Mouse (Mus musculus) kidney, postnatal 0 days (tissue): Measurements from ENCODE around the gene Hist2h3c1. TPM values are rescaled to one million over a fixed set of nuclear protein-coding genes. Genes with fewer than 3 reads are reported as not detected.
"Not testable (repeated sequence)": the region's sequence is repeated elsewhere in the genome, so short reads cannot be mapped to it uniquely, and the experiment has no call there.

Experiments used
- ATAC-seq: fragments of 200-750 bp; cut with Nextera tagmentation; replicated peaks from 2 replicates; pipeline ENCODE4 v1.8.0; 2017; ENCODE audit warnings: low read depth, moderate number of reproducible peaks, moderate TSS enrichment, moderate library complexity; ENCODE audit not compliant: low FRiP score
- DNase-seq: peaks from one replicate; pipeline ENCODE4 v3.0.0-alpha.2; 2016; ENCODE audit warnings: low spot score
- H3K27ac ChIP-seq: fragments of 300-500 bp; sonication (generic); 2 replicates; pipeline ENCODE4 v1.5.1; 2014; ENCODE audit warnings: mild to moderate bottlenecking
- H3K27me3 ChIP-seq: fragments of 300-500 bp; sonication (generic); 2 replicates; pipeline ENCODE4 v1.6.1; 2014; ENCODE audit warnings: low read length, mixed read lengths; ENCODE audit not compliant: insufficient read depth
- H3K36me3 ChIP-seq: fragments of 300-500 bp; sonication (generic); 2 replicates; pipeline ENCODE4 v1.6.1; 2014; ENCODE audit warnings: low read length, mixed read lengths; ENCODE audit not compliant: insufficient read depth
- H3K4me1 ChIP-seq: fragments of 300-500 bp; sonication (generic); replicated peaks from 2 replicates; pipeline ENCODE4 v1.6.1; 2014; ENCODE audit warnings: antibody characterized with exemption, low read length, mixed read lengths; ENCODE audit not compliant: insufficient read depth
- H3K4me2 ChIP-seq: fragments of 300-500 bp; sonication (generic); 2 replicates; pipeline ENCODE4 v1.6.1; 2014; ENCODE audit warnings: mild to moderate bottlenecking, low read length, moderate library complexity, mixed read lengths
- H3K4me3 ChIP-seq: fragments of 300-500 bp; sonication (generic); replicated peaks from 2 replicates; pipeline ENCODE4 v1.5.1; 2014; ENCODE audit warnings: low read depth, low read length
- H3K9ac ChIP-seq: fragments of 300-500 bp; sonication (generic); 2 replicates; pipeline ENCODE4 v1.6.1; 2014; ENCODE audit warnings: low read depth, low read length
- H3K9me3 ChIP-seq: fragments of 300-500 bp; sonication (generic); replicated peaks from 2 replicates; pipeline ENCODE4 v1.6.1; 2016; ENCODE audit warnings: low read length, inconsistent platforms, mixed read lengths
- CTCF ChIP-seq: IDR thresholded peaks from 2 replicates; pipeline ENCODE4 v1.5.1; 2016; ENCODE audit warnings: antibody characterized with exemption, low read depth, mild to moderate bottlenecking, moderate library complexity
- WGBS: fragments of 180-500 bp; shearing (Covaris S2); extraction: QIAGEN DNeasy Blood & Tissue Kit; methylation state at CpG from one replicate; pipeline ENCODE4 v1.1.7; 2014; 5-methylcytosine and 5-hydroxymethylcytosine counted together
- polyA plus RNA-seq: library from polyadenylated mRNA; unstranded; fragments of >200 nt; fragmentation: Nextera tagmentation; extraction: Ambion mirVana; gene quantifications from 2 replicates; pipeline ENCODE4 v1.2.1, GENCODE M21; 2015

Hist2h3c1 gene
- polyA plus RNA-seq, 1 experiment from 2014 or later, result 0.62 TPM

DNA sequence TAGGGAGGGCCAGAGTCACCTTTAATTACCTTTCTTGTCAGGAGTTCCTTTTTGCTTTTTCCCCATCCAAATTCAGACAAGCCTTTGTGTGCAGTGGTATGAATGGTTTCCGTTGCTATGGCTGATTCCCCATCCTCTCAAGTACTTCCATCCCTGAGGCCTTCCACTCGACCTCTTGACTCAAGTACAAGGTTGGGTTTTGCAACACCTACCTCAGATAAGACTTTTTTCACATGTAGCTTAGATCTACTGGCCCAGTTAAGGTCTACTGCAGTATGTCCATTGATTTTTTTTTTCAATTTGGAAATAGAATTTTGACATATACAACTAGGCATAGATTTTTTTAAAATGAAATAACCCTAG is 14.7 kb upstream of the Hist2h3c1 start:
- no peak for ATAC-seq
- no peak for TF ChIP-seq CTCF
- Histone ChIP-seq H3K9me3 (no peaks in the 10 kb centered on the region), H3K4me2 (no peak overlapping the region), H3K27ac (no peak overlapping the region), H3K27me3 (no peaks in the 10 kb centered on the region), H3K36me3 (no peaks in the 10 kb centered on the region), H3K9ac (no peak overlapping the region), H3K4me1 (peaks cover under 1% of the 10 kb centered on the region; the same call in 1 of the 2 replicates), H3K4me3 (no peak overlapping the region)
- no peak for DNase-seq
- WGBS, result 62% methylated on average over 2 of the region's 2 CpGs

DNA sequence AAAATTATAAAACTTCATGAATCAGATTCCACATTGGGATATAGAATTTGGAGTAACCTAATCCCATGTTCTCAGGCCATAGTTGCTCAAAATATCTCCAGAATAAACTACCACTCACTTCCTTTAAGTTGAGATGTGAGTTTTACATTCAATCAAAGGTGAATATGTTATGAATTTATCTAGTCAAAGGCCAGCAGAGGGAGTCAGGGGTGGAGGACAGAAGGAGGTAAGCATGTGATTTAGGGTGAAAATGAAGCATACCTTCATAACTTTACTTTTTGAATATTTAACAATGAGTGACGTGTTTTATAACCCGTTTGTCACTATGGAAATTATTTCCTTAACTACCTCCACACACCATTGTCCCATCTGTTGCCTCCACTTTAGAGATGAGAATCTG is 11.6 kb upstream of the Hist2h3c1 start:
- 84% methylated on average over 2 of the region's 2 CpGs for WGBS
- ATAC-seq, result no peak
- H3K9me3 ChIP-seq, result no peaks in the 10 kb centered on the region
- H3K27ac ChIP-seq, result no peak overlapping the region
- no peaks in the 10 kb centered on the region for H3K27me3 ChIP-seq
- H3K36me3 ChIP-seq, result no peaks in the 10 kb centered on the region
- no peak overlapping the region for H3K4me3 ChIP-seq
- no peak overlapping the region for H3K9ac ChIP-seq
- no peak for TF ChIP-seq CTCF
- no peak overlapping the region for H3K4me2 ChIP-seq
- DNase-seq, result no peak
- peaks cover 7% of the 10 kb centered on the region; the same call in 1 of the 2 replicates for H3K4me1 ChIP-seq

DNA sequence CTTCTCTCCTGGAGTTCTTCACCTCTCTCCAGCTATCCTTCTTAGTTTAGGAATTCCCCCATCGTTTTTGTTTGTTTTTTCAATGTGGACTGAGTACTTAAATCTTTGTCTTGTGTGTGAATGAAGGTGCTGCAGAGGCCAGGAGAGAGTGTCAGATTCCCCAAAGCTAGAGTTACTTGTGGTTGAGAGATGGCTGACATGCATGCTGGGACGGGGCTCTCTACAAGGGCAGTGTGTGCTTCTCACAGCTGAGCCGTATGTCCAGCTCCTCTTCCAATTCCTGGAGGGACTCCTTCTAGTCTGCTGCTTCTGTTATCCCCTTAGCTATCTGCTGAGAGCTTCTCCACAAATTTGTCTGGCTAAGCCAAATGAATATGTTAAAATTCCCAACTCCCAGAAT is 10.6 kb upstream of the Hist2h3c1 start:
- TF ChIP-seq CTCF, result no peak
- H3K27ac ChIP-seq, result no peak overlapping the region
- ATAC-seq (no peak), DNase-seq (peak; percentile 27)
- H3K4me1 ChIP-seq, result peaks cover 7% of the 10 kb centered on the region
- H3K4me3 ChIP-seq, result no peak overlapping the region
- H3K9ac ChIP-seq, result no peak overlapping the region
- no peaks in the 10 kb centered on the region for H3K36me3 ChIP-seq
- no peaks in the 10 kb centered on the region for H3K27me3 ChIP-seq
- H3K4me2 ChIP-seq, result no peak overlapping the region
- no peaks in the 10 kb centered on the region for H3K9me3 ChIP-seq
- whole genome bisulfite sequencing, result 43% methylated on average over 3 of the region's 3 CpGs

DNA sequence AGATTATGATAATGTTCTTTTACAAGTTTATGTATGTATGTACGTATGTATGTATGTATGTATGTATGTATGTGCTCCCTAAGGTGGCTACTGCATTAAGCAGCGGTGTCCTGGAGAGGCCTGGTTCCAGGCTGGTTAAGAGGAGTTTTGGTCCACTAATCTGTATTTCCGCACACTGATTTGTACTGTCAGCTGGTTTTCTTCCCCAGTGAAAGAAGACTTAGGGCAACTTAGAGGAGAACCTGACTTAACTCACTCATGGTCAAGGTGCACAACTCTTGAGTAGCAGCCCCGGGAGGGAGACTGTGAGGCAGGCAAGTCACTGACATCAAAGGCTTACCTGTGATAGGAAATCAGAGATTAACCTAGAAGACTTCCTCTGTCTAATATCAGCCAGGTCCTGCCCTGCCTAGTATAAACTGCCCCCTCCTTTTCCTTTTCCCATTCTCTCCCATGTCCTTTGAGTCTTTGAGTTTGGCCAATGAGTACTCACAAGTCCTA is 9.6 kb upstream of the Hist2h3c1 start:
- TF ChIP-seq CTCF, result no peak

DNA sequence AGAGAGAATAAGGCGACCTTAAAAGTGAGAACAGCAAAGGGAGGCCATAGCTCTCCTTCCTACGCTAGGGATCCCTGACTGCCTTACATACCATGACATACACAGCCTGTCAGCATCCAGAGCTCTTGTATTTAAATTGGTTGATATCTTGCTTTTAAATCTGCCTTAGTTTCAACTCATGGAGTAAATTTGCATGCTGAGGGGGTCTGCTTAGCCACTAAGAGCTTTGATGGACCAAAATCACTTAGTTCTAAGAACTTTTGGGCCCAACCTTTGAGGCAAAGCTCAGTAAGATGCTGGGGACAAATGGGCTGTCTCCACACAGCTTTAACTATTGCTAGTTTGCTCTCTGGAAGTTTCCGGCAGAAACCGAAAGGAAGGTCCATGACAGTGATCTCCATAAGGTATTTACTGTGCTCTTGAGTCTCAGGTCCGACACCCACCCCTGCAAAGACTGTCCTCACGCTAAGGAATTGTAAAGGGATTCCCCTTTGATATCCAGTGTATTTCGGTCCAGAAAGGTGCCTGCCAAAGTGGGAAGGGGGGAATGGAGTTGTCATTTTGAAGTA is 9.1 kb upstream of the Hist2h3c1 start:
- peak; percentile 38 for DNase-seq

More for the DNA sequence above, 9.6 kb upstream of the Hist2h3c1 start:
- Histone ChIP-seq H3K9me3 (no peaks in the 10 kb centered on the region), H3K4me3 (peak overlapping the region; percentile 31), H3K9ac (peak overlapping the region; percentile 58; the same call in 1 of the 2 replicates), H3K27me3 (no peaks in the 10 kb centered on the region), H3K4me2 (peak overlapping the region; percentile 49), H3K4me1 (peaks cover 7% of the 10 kb centered on the region), H3K36me3 (no peaks in the 10 kb centered on the region), H3K27ac (0 out of 2 replicates have a peak overlapping the region, but pooled peaks have one; percentile 10)
- DNase-seq, result no peak
- ATAC-seq, result no peak
- WGBS, result 69% methylated on average over 4 of the region's 4 CpGs

DNA sequence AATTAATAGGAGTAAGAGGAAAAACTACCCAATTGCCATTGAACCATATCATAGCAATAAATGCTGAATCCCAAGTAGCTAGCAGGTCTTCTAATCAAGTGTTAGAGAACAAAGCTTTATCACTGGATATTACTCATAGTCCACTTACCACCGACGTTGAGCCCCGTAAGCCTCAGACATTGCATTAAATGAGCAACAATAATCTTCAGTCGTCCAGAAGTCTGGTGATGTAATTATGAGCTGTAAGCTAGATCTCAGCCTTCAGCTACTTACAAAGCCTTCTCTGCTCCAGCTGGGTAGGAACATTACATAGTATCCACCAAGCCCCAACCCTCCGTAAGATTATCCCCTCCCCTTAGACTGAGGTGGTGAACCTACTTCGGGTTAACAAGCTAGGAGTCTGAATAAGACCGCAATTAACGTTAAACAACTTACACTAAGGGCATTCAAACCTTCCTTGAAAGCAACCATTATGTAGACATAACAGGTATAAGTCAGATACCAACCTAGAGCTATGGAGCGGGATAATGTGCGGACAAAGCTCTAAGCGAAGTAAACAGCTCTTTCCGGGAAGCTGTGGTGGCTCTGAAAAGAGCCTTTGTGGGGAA is 8.5 kb upstream of the Hist2h3c1 start:
- Histone ChIP-seq H3K9me3 (no peaks in the 10 kb centered on the region), H3K27me3 (no peaks in the 10 kb centered on the region), H3K4me3 (peak overlapping the region; percentile 31), H3K36me3 (no peaks in the 10 kb centered on the region), H3K27ac (0 out of 2 replicates have a peak overlapping the region, but pooled peaks have one; percentile 19), H3K4me1 (peaks cover 7% of the 10 kb centered on the region), H3K4me2 (peak overlapping the region; percentile 49), H3K9ac (peak overlapping the region; percentile 58)
- peak; percentile 36 for DNase-seq
- ATAC-seq, result no peak
- TF ChIP-seq CTCF, result no peak
- WGBS, result 3% methylated on average over 12 of the region's 12 CpGs

More for the DNA sequence above, 9.1 kb upstream of the Hist2h3c1 start:
- no peak for ATAC-seq
- Histone ChIP-seq H3K4me1 (peaks cover 7% of the 10 kb centered on the region), H3K27me3 (no peaks in the 10 kb centered on the region), H3K4me3 (peak overlapping the region; percentile 31), H3K9me3 (no peaks in the 10 kb centered on the region), H3K9ac (peak overlapping the region; percentile 58), H3K4me2 (peak overlapping the region; percentile 49), H3K27ac (0 out of 2 replicates have a peak overlapping the region, but pooled peaks have one; percentile 10), H3K36me3 (no peaks in the 10 kb centered on the region)
- 12% methylated on average over 7 of the region's 7 CpGs for WGBS
- TF ChIP-seq CTCF, result no peak

DNA sequence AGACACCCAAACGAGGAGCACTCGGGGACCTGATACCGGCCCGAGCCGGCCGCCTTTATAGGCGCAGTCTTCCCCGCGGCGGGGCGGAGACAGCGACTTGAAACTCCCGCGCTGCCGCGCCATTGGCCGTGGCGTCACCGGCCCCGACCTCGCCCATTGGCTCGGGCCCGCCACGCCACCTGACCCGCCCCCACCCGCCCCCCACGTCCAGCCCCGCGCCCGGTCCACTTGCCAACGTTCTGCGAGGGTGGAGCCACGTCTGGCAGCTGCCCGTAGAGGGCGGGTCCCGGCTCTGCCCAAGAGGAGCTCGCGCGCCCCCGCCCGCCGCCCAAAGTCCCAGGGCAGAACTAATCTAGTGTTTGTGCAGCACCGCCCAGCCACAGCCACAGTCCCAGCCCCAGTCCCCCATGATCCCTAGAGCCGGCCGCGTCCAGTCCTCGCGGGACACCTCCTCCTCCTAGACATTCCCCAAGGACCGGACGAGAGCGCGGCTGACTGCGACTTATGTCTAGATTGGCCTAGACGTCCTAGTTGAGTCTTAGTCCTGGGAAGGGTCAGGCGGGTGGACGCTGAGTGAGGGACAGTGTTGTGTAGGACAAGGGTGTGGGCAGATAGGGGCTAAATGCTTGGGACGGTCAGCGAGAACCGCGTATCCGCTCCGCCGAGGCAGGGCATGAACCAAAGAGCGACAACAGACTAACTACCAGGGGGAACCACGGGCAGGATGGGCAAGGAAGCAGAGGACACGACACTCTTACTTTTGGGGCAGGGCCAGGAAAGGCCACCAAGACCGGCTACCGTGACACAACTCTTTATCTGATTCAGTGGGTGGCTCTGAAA is 7.3 kb upstream of the Hist2h3c1 start, which contains the start of gene Hist2h3c2:
Gene Hist2h3c2, minus strand, starts transcription at position 174 of the 840 bp plus-strand sequence.
- Histone ChIP-seq H3K4me3 (peak within 1 kb of the TSS; percentile 31), H3K9ac (peak within 1 kb of the TSS; percentile 58), H3K27ac (peak within 1 kb of the TSS; percentile 82), H3K4me2 (peak within 1 kb of the TSS; percentile 49), H3K4me1 (peaks cover 15% of the 10 kb centered on the region)
- not testable (repeated sequence) for DNase-seq, H3K36me3 ChIP-seq, H3K9me3 ChIP-seq, H3K27me3 ChIP-seq
- ATAC-seq, result peak; percentile 92
- WGBS, result 1% methylated on average over 16 of the region's 68 CpGs

DNA sequence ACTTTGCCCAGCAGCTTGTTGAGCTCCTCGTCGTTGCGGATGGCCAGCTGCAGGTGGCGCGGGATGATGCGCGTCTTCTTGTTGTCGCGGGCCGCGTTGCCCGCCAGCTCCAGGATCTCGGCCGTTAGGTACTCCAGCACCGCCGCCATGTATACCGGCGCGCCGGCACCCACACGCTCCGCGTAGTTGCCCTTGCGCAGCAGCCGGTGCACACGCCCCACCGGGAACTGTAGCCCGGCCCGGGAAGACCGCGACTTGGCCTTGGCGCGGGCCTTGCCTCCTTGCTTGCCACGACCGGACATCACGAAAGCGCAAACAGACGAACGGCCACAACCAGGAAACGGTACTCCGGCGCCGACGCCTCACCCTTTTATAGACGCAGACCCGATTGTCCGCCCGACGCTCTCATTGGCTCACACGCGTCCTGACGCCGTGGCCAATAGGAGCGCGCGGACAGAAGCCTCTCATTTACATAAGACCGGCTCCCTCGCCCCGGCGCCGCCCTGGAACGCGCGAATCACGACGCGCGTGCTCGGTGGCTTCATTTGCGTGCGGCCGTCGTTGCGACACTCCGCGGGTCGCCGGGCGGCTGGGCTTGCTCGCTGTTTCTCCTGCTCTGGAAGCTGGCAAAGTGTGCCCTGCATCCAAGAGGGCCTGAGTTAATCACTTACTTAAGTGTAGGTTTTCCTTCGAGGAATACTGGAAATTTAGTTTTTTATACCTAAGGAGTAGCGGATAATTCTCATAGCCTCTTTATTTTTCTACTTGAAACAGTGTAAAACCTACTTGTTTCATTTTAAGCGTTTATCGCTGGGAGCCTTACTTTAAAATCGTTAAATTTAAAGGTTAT is 6.3 kb upstream of the Hist2h3c1 start, which contains the start of gene Hist2h2aa2:
Gene Hist2h2aa2, minus strand, starts transcription at position 328 of the 850 bp plus-strand sequence.
- not testable (repeated sequence) for H3K9me3 ChIP-seq, H3K27me3 ChIP-seq, H3K36me3 ChIP-seq
- DNase-seq (peak; percentile 85), ATAC-seq (peak; percentile 84)
- Histone ChIP-seq H3K27ac (peak within 1 kb of the TSS; percentile 82), H3K4me3 (0 out of 2 replicates have a peak within 1 kb of the TSS, but pooled peaks have one; percentile 23), H3K4me1 (peaks cover 19% of the 10 kb centered on the region), H3K9ac (0 out of 2 replicates have a peak within 1 kb of the TSS, but pooled peaks have one; percentile 47), H3K4me2 (peak within 1 kb of the TSS; percentile 34)
- WGBS, result 5% methylated on average over 27 of the region's 85 CpGs
